Mouse (Mus musculus): ENCODE measurements around the gene Sult1b1. TPM values are rescaled to one million over a fixed set of nuclear protein-coding genes. Genes with fewer than 3 reads are reported as not detected.

Sult1b1 gene
- total RNA-seq, 2 experiments from 2014 or later, result not detected

Other genes starting within 250 kb of the Sult1b1 start
- gene Ugt2a3, start 201.0 kb downstream of the Sult1b1 start, total RNA-seq (2021), result not detected
- not detected for gene Ugt2b38, start 114.0 kb downstream of the Sult1b1 start, total RNA-seq (2021)
- gene Ugt2a2, start 55.9 kb downstream of the Sult1b1 start, total RNA-seq (2021), result not detected
- gene Gm43638, start 51.4 kb downstream of the Sult1b1 start, total RNA-seq (2021), result not detected
- gene Ugt2a1, start 47.3 kb downstream of the Sult1b1 start, total RNA-seq (2021), result not detected
- gene Sult1d1, start 30.8 kb upstream of the Sult1b1 start, total RNA-seq (2021), result not detected
- gene Sult1e1, start 53.4 kb upstream of the Sult1b1 start, total RNA-seq (2021), result not detected
- not detected for gene Csn1s1, start 128.0 kb upstream of the Sult1b1 start, total RNA-seq (2021)
- not detected for gene Csn2, start 161.4 kb upstream of the Sult1b1 start, total RNA-seq (2021)
- gene Csn1s2a, start 236.4 kb upstream of the Sult1b1 start, total RNA-seq (2021), result not detected